Mouse (Mus musculus): ENCODE measurements around the gene Icam5. TPM values are rescaled to one million over a fixed set of nuclear protein-coding genes. Genes with fewer than 3 reads are reported as not detected.
A peak's percentile ranks its signal among the peaks of the same experiment; 100 is the strongest.

The Icam5 gene
- polyA plus RNA-seq, 1 experiment from 2014 or later: not detected

DNA sequence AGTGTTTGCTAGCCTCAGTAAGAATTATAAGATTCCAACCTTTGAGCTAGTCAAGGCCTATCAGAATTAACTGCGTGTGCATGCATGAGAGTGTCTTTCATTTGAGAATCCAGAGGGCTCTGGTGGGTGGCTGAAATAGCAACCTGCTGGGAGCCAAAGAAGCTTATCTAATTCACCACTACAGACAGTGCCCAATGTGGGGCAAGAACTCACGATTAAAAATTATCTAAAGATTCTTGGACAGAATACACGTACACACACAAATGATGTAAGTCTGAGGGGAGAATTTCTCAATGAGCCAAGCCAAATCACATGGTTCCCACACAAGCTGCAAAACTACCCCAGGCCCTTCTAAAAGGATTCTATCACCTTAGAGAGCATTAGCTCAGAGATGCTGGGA, 51.5 kb downstream of the Icam5 start:
- no peak for ATAC-seq (ENCODE audit: insufficient number of reproducible peaks, insufficient read depth, low FRiP score, low read depth)
- Histone ChIP-seq H3K36me3 (ENCODE audit: control insufficient read depth, insufficient read depth, low read length) (peaks cover 97% of the 10 kb centered on the region), H3K27me3 (ENCODE audit: control insufficient read depth, insufficient read depth, low read length) (no peaks in the 10 kb centered on the region), H3K9me3 (ENCODE audit: control insufficient read depth, low read length) (no peaks in the 10 kb centered on the region), H3K4me3 (ENCODE audit: control insufficient read depth in 1 of 2, insufficient read depth in 1 of 2, low read depth in 1 of 2, low read length in 2 of 2) (no peak overlapping the region), H3K4me2 (ENCODE audit: low read length) (no peak overlapping the region), H3K9ac (ENCODE audit: low read length) (no peak overlapping the region), H3K27ac (replicated peaks in 1 of 2; ENCODE audit: control insufficient read depth in 1 of 2, insufficient read depth in 1 of 2, low read depth in 2 of 2, low read length in 2 of 2) (no peak overlapping the region), H3K4me1 (ENCODE audit: control insufficient read depth in 2 of 2, insufficient read depth in 2 of 2, low read length in 2 of 2) (0 out of 4 replicates have a peak, but pooled peaks cover 0 to 4% of the 10 kb centered on the region in 2 experiments)
- WGBS: 47% methylated on average over 3 of the region's 3 CpGs

MicroRNAs within 50 kb of the gene (microRNA counts, 519-probe panel; counts per million panel counts)
- 322 counts per million, percentile 70 among the panel's probes with 10 or more counts for microRNA mmu-miR-1900

Small RNA genes within 50 kb of the gene (microRNA-seq; reads per million reads assigned to microRNA genes)
- gene Mir1900 (not detected), gene Mir7082 (not detected)

Other genes with a start within 250 kb of the Icam5 start
- gene Col5a3, start 217.0 kb upstream of the Icam5 start, polyA plus RNA-seq (2014; fragmentation: Nextera tagmentation; extraction: Ambion mirVana): 0.12 and 0.20 TPM in 2 replicates
- not detected in 2 replicates for gene Rdh8, start 213.6 kb upstream of the Icam5 start, polyA plus RNA-seq (2014; fragmentation: Nextera tagmentation; extraction: Ambion mirVana)
- 4.5 and 5.9 TPM in 2 replicates for gene A230050P20Rik, start 163.4 kb upstream of the Icam5 start, polyA plus RNA-seq (2014; fragmentation: Nextera tagmentation; extraction: Ambion mirVana)
- gene Angptl6, start 152.3 kb upstream of the Icam5 start, polyA plus RNA-seq (2014; fragmentation: Nextera tagmentation; extraction: Ambion mirVana): 1.9 and 2.7 TPM in 2 replicates
- 28.2 and 30.0 TPM in 2 replicates for gene Ppan, start 143.9 kb upstream of the Icam5 start, polyA plus RNA-seq (2014; fragmentation: Nextera tagmentation; extraction: Ambion mirVana)
- 188 and 202 TPM in 2 replicates for gene Eif3g, start 133.4 kb upstream of the Icam5 start, polyA plus RNA-seq (2014; fragmentation: Nextera tagmentation; extraction: Ambion mirVana)
- gene Dnmt1, start 72.2 kb upstream of the Icam5 start, polyA plus RNA-seq (2014; fragmentation: Nextera tagmentation; extraction: Ambion mirVana): 35.2 and 39.4 TPM in 2 replicates
- gene S1pr2, start 55.3 kb upstream of the Icam5 start, polyA plus RNA-seq (2014; fragmentation: Nextera tagmentation; extraction: Ambion mirVana): 20.1 and 21.5 TPM in 2 replicates
- gene Mrpl4, start 29.3 kb upstream of the Icam5 start, polyA plus RNA-seq (2014; fragmentation: Nextera tagmentation; extraction: Ambion mirVana): 151 and 160 TPM in 2 replicates
- gene Icam1, start 16.1 kb upstream of the Icam5 start, polyA plus RNA-seq (2014; fragmentation: Nextera tagmentation; extraction: Ambion mirVana): 13.9 and 14.4 TPM in 2 replicates
- 1.3 and 1.9 TPM in 2 replicates for gene Icam4, start 2.7 kb upstream of the Icam5 start, polyA plus RNA-seq (2014; fragmentation: Nextera tagmentation; extraction: Ambion mirVana)
- gene Zglp1, start 35.0 kb downstream of the Icam5 start, polyA plus RNA-seq (2014; fragmentation: Nextera tagmentation; extraction: Ambion mirVana): 1.1 TPM in 1 of 2 replicates, not detected in the other
- gene Gm49373, start 41.0 kb downstream of the Icam5 start, polyA plus RNA-seq (2014; fragmentation: Nextera tagmentation; extraction: Ambion mirVana): 0.12 and 0.49 TPM in 2 replicates
- gene Fdx1l, start 41.5 kb downstream of the Icam5 start, polyA plus RNA-seq (2014; fragmentation: Nextera tagmentation; extraction: Ambion mirVana): 45.1 and 50.8 TPM in 2 replicates
- 1.3 and 1.4 TPM in 2 replicates for gene Gm38431, start 59.9 kb downstream of the Icam5 start, polyA plus RNA-seq (2014; fragmentation: Nextera tagmentation; extraction: Ambion mirVana)
- gene Raver1, start 59.9 kb downstream of the Icam5 start, polyA plus RNA-seq (2014; fragmentation: Nextera tagmentation; extraction: Ambion mirVana): 43.9 and 44.9 TPM in 2 replicates
- gene Tyk2, start 99.2 kb downstream of the Icam5 start, polyA plus RNA-seq (2014; fragmentation: Nextera tagmentation; extraction: Ambion mirVana): 11.2 and 11.9 TPM in 2 replicates
- gene Cdc37, start 117.9 kb downstream of the Icam5 start, polyA plus RNA-seq (2014; fragmentation: Nextera tagmentation; extraction: Ambion mirVana): 209 and 212 TPM in 2 replicates
- 11.0 and 11.8 TPM in 2 replicates for gene Pde4a, start 133.6 kb downstream of the Icam5 start, polyA plus RNA-seq (2014; fragmentation: Nextera tagmentation; extraction: Ambion mirVana)
- 31.5 and 32.3 TPM in 2 replicates for gene Keap1, start 207.3 kb downstream of the Icam5 start, polyA plus RNA-seq (2014; fragmentation: Nextera tagmentation; extraction: Ambion mirVana)
- gene S1pr5, start 216.4 kb downstream of the Icam5 start, polyA plus RNA-seq (2014; fragmentation: Nextera tagmentation; extraction: Ambion mirVana): 0.18 and 0.26 TPM in 2 replicates
- 47.2 and 51.4 TPM in 2 replicates for gene Atg4d, start 233.2 kb downstream of the Icam5 start, polyA plus RNA-seq (2014; fragmentation: Nextera tagmentation; extraction: Ambion mirVana)